Mouse (Mus musculus) frontal cortex, postnatal 36 days (tissue): ENCODE results near the gene Dcdc2b.

Experiments used
- DNase-seq, 2 experiments: peaks; one replicate each; pipeline ENCODE4 v3.0.0; 2022; ENCODE audit warnings: low spot score in 2 of 2

Gene Dcdc2b

GRCm38 (mm10) chr4:129578466-129578865 is 35.6 kb downstream of the Dcdc2b start, which contains the start of gene Fam167b:
TSS of gene Fam167b (minus strand) at chr4:129578549.
- DNase-seq, result no peak

- no peak for DNase-seq
Observed at GRCm38 (mm10) chr4:129577688-129578087, 36.4 kb downstream of the Dcdc2b start.

GRCm38 (mm10) chr4:129576863-129577491 is 37.1 kb downstream of the Dcdc2b start:
- DNase-seq, result peak; percentile 43 to 49

- no peak for DNase-seq
Observed at GRCm38 (mm10) chr4:129575171-129575844, 38.7 kb downstream of the Dcdc2b start.

DNA sequence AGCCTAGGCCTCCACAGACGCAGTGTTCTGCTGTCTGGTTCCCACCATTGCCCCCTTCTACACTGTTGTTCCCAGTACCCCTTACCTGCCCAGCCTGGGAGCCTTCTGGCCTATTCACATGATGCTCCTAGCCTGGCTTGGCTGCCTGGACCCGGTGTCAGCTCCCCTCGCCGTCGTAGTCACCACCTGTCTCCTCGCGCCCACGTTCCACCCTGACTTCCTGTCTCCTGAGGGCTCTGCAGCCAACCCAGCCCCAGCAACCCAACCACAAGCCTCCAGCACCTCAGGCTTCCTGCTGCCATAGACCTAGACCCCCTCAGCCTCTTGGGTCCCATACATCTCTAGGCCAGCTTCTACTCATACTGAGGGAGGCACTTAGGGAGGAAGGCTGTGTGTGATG is 40.6 kb downstream of the Dcdc2b start, which contains the start of gene Lck:
TSS of gene Lck (minus strand) at position 212 of the 400 bp plus-strand sequence.
- DNase-seq, result no peak

- DNase-seq, result no peak
Observed at GRCm38 (mm10) chr4:129573093-129573370, 41.0 kb downstream of the Dcdc2b start.

GRCm38 (mm10) chr4:129572236-129573092 is 41.6 kb downstream of the Dcdc2b start:
- no peak for DNase-seq

DNA sequence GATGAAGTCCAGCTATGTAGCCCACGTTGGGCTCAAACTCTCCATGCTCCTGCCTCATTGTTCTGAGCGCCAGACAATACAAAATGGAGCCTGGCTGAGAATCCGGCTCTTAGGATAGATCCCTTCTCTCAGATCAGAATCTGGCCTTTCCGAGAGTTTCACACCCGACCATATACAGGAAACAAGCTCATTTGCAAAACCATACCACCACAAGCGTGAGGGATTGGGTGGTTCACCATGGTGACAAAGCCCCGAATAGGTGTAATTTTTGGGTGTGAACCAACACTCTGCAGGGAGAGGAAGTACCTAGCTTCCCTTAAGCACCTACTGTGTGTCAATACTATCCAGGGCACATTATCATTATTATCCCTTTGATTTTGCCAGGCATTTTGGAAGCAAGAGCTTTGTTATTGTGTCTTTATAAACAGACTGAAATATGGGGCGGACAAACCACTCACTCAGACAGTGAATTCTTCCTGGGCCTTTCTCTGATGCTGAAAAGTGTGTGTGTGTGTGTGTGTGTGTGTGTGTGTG is 42.4 kb downstream of the Dcdc2b start:
- no peak for DNase-seq

GRCm38 (mm10) chr4:129570028-129570427 is 44.0 kb downstream of the Dcdc2b start:
- no peak for DNase-seq

DNA sequence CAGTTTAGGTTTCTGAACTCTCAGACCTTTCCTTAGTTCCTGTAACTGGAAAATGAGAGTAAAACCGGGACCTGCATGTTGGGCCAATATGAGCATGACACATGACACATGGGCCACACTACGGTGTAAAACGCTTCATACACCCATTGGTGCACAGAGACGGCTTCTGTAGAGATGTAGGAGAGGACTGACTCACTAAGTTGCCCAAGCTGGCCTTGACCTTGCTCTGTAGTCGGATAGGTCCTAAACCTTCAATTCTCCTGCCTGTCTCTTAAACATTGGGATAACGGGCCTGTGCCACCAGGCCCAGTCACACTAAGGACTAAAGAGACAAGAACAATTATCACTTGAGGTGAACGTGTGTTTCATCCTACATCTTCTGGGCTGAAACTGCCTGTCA is 45.7 kb downstream of the Dcdc2b start:
- DNase-seq, result no peak

GRCm38 (mm10) chr4:129565139-129565538 is 48.9 kb downstream of the Dcdc2b start:
- DNase-seq, result no peak

DNA sequence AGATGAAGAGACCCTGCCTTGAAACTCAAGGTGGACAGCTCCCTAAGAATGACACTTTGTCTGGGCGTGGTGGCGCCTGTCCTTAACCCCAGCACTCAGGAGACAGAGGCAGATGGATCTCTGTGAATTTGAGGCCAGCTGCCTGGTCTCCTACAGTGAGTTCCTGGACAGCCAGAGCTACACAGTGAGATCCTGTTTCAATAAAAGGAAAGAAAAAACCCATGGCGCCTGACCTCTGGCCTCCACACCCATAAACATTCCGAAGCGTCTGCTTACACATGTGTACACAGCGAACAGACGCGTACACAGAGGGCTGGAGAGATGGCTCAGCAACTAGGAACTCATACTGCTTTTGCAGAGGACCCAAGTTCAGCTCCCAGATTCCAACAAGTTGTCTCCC is 50.3 kb downstream of the Dcdc2b start:
- no peak for DNase-seq

GRCm38 (mm10) chr4:129561184-129561583 is 52.9 kb downstream of the Dcdc2b start:
- no peak for DNase-seq
